Mouse (Mus musculus): ENCODE measurements around the gene Klhl12.

The Klhl12 gene

DNA sequence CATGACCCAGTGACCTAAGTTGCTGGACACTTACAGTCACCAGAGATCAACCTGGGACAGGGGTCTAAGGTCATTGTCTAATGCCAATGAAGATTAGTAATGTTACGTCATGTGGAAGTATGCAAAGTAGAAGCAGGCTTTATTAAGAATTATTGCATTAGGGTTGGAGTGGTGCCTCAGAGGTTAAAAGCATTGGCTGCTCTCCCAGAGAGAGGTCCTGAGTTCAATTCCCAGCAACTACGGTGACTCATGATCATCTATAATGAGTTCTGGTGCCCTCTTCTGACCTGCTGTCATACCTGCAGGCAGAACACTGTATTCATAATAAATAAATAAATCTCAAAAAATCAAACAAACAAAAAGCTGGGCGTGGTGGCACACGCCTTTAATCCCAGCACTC, 5.1 kb upstream of the Klhl12 start:
- no peak for DNase-seq

DNA sequence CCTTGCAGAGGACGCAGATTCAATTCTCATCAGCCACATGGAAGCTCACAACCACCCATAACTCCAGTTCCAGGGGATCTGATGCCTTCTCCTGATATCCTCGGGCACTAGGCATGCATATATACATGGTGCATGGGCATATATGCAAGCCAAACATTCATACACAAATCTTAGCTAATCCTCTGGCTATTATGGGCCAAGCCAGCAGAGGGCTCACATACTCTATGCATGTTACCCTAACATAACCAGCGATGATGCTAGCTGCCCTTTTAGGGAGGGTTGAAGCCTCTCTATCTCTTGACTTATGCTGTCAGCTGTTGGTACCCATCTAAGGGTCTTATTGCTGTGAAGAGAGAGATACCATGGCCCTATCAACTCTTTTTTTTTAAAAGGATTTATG, 4.3 kb upstream of the Klhl12 start:
- DNase-seq, result peak; percentile 53

DNA sequence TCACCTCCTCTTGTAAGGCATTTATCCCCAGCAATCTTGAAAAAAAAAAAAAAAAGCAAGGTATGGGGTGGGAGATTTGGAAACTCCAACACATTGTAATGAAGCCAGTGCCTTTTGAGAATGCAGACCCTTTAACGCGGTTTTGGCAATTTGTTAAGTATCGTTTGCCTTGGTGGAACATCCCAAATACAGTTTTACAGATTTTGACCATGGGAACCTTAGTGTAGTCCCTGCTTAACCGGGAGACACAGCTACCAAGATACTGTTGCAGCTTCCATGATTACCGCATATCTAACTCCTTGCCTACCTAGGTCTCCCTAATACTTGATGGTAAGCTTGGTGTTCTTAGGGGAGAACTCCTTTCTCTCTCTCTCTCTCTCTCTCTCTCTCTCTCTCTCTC, 729 bp downstream of the Klhl12 start:
- no peak for DNase-seq

DNA sequence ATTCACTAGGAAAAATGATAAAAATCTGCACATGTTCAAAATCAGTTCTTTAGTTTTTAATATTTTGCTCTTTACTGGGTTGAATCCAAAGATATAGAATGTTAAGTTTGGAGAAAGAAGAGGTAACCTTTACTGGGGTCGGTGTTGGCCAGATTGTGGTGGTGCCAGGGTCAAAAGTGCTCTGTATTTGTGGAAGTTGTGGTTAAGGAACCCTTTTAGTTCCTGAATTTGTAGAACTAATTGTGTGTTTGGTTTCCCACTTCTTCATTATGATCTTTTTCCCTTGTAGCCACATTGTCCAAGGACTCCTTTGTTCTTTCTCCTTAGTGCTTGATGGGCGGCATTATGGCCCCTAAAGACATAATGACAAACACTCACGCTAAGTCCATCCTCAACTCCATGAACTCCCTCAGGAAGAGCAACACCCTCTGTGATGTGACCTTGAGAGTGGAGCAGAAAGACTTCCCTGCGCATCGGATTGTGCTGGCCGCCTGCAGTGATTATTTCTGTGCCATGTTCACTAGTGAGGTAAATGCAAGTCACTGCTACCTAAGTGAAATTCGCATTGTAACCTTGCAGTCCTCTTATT, 2.9 kb downstream of the Klhl12 start:
- no peak for DNase-seq

DNA sequence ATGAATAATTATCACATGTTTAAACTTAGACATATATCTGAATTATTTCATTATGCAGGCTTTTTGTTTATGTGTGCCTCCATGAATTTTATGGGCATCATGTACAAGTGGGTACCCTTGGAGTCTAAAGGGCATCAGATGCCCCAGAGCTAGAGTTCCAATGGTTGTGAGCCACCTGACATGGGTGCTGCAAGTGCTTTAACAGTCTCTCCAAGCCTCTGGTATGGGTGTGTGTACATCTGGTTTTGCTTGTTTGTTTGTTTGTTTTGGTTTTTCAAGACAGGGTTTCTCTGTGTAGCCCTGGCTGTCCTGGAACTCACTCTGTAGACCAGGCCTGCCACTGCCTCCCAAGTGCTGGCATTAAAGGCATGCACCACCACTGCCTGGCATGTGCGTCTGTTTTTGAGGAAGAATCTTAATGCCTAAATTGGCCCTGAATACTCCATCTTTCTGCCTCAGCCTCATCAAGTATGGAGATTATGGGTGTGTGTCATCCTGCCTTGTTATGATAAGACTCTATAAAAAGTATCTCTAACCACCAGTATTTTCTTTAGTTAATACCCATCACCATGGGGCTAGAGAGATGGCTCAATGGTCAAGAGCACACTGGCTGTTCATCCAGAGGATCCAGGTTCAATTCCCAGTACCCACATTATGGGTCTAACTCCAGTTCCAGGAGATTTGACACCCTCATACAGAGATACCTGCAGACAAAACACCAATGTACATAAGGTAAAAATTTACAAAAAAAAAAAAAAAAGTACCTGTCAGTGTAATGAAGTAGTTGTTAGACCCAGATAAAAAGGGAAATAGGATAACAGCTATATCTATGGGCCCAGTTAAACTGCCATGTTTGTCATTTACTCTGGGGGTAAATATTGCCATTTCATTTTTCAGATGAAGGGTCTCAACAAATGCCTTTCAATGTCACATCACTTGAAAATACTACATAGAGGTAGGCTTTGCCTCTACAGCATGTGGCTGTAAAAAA, 5.3 kb downstream of the Klhl12 start:
- no peak for DNase-seq

DNA sequence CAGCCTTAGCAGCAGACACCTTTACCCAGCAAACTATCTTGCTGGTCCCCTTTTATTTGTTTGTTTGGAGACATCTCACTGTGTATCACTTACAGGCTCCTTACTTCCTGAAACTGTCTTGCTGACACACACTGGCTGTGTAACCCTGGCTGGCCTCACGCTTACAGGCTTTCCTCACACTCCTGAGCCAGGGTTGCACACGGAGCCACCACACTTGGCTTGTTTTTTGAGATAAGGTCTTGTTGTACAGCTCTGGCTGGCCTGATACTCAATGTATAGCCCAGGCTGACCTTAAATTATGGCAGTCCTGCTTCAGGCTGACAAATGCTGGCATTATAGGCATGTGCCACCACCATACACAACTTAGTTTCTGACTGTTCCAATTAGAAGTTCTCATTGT, 29.3 kb downstream of the Klhl12 start:
- DNase-seq, result no peak

DNA sequence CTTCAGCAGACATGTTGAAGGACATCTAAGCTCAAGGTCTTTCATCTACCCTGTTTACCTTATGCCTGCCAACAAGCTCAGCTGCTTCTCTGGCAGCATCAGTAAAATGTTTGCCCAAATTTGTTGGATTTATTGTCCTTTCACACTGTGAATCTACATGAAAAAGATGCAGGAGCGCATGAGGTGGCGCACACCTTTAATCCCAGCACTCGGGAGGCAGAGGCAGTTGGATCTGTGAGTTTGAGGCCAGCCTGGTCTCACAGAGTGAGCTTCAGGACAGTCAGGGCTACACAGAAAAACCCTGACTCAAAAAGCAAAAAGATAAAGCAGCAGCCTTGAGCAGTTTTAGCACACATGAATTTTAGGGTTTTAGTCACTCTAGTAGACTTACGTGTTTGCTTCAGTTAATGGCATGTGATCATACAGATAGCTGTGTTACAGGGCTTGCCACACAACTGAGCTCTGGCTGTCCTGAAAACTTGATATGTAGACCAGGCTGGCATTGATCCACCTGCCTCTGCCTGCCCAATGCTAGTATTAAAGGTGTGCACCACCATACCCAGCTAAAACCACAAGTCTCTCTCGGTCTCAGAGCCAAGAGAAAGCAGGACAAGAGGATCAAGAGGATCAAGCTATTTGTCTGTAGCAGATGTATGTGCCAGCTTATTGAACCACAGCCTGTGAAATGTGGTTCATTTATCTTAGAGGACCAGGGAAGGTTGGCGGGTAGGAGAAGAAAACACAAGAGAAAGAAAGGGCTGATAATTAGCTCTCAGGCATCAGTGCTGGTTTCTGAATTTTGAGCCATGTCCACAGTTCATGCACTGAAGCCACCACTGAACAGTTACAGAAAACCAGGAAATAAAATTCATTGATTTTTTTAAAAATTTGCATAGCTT, 35.8 kb downstream of the Klhl12 start:
- no peak for DNase-seq

DNA sequence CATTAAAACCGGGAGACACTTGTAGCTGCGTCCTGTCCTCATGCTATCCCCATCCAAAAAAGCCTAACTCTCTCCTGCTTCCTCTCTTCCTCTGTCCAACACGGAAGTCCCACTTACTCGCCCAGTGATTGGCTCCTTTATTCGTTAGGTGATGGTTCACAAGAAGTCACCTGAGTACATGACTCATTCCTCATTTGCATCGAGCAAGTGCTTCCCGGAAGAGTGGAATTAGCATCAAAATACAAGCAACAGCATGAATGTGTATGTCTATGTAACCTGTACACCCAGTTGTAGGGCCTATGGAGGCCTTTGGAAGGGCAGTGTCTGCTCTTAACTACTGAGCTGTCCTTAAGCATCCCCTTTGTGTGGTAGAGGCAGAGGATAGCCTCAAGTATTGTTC, 36.9 kb downstream of the Klhl12 start:
- DNase-seq, result no peak

DNA sequence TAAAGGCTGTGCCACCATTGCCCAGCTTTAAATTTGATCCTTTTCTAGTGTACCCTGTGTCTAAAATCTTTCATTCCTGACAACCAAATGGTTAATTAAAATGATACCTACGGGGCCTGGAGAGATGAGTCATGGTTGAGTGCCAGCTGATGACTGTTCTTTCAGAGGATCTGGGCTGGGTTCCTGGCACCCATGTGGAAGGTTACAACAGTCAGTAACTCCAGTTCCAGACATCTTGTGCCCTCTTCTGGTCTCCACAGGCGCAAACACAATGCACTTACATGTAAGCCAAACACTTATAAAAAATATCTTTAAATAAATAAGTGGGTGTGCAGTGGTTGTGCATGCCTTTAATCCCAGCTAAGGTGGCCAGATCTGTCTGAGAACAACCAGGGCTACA, 38.2 kb downstream of the Klhl12 start:
- DNase-seq, result no peak

DNA sequence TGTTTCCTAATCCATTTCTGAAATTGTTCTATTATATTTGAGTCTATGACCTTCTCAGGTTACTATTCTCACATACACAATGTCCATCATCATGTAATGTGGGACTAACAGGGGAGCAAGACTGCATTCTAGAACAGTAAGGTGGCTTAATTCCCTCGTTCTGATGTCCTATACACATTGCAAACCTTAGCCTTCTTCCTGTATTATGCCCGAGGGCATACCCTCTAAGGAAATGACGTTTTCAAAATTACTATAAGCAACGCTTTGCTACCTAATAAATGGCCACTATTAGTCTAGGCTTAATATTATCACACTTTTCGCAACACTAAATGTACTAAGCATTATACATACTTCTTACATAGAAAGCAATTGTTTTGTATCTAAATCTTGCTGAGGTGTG, 38.6 kb downstream of the Klhl12 start:
- DNase-seq, result no peak

DNA sequence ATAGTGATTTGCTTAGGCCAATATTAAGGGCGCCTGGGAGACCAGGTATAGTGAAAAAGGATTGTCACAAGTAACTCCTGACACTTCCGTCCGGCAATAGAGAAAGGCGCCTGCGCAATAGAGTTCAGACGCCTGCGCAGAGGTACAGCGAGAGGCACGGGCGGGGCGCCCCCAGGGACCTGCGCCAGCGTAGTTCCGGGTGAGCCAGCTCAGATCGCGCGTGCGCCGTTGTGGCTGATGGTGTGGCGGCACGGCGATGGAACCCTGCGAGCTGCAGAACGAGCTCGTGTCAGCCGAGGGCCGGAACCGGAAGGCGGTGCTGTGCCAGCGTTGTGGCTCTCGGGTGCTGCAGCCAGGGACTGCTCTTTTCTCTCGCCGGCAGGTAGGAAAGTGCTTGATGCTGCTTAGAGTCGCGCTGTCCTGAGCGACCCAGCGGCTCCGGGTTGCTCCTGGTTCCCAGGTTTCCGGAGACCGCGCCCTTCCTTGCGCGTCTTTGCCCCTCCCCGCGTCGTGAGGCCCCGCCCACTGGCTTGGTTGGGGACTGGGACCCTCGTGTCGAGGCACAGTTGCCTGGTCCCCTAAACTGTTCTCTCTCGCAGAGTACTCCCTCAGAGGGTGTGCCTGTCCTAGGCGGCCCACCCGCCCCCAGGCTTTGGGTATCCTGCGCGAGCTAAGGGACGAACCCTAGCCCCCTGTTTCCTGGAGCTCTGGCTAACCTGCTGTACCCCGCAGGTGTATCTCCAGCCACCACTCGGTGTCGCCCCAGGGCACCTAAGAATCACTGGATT, 39.3 kb downstream of the Klhl12 start, which contains the start of gene Rabif:
TSS of gene Rabif (plus strand) at position 221 of the 788 bp plus-strand sequence.
- DNase-seq, result peak; percentile 99

DNA sequence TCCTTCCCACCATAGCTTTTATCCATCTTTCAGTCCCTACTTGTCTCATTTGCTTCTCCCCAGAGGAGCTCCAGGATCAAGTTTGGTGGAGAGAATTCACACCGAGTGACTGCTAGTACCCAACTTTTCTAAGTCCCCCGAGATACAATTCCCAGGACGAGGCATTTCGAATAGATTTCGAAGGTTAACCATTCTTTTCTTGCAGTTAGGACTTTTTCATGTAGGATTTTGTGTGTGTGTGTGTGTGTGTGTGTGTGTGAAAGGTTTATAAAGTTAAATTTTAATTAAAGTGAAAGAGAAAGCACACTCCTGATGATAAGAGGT, 39.8 kb downstream of the Klhl12 start:
- DNase-seq, result no peak

DNA sequence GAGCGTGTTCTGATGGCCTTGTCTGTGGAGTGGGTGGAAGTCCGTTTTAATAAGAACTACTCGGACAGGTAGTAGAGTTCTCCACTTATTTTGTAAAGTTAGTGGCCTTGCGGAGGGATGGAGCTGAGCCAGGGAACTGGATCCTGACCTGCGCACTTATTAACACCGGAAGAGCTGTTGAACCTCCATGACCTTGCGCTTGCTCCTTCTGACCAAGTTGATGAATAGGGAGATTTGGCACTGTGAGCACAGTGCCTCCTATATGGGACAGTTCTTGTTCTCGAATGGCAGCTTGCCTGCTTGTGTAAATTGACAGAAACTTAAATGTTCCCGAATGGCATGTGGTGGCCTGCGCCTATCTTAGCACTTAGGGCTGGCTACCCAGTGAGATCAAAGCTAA, 40.7 kb downstream of the Klhl12 start:
- no peak for DNase-seq

DNA sequence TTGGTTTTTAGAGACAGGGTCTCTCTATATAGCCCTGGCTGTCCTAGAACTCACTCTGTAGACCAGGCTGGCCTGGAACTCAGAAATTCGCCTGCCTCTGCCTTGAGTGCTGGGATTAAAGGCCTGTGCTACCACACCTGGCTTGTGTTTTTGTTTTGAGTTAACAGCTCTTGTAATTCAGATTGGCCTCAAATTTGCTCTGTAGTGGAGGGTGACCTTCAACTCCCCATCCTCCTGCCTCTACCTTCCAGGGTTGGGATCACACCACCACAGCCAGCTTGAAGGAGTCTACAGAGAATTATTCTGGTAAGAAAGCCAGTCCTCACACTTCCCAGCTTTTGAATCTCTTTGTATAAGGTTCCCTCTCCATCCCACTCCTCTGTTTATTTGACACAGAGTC, 45.6 kb downstream of the Klhl12 start:
- DNase-seq, result no peak

DNA sequence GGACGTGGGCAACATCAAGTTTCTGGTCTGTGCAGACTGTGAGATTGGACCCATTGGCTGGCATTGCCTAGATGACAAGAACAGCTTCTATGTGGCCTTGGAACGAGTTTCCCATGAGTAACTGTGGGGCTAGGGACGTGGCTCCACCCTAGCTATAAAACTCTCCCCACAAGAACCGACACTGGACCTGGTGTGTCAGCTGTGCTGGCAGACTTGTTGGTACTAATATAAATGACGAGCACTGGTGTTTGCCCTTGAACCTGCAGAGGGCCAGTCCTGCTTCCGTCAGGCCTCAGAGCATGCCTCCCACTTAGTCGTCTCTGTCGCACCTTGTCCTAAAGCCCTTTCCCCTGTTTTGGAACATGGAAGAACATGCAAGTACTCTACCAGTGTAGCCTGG, 50.9 kb downstream of the Klhl12 start:
- no peak for DNase-seq

DNA sequence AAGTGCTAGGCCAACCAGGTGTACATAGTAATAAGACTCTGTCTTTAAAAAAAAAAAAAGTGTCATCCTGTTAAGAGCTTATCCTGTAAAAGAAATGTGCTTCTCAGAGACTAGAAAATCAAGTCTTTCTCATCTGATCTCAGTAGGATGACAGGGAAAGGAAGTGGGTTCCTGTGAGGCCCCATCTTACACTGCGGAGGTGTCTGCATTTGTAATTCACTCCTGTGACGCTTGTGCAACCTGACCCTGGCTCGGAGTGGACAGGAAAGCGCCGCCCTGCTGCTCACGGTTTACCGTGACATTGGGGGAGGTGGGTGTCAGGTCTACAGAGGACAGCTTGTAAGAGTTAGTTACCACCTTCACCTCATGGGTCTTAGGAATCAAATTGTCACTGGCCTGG, 54.7 kb downstream of the Klhl12 start:
- no peak for DNase-seq

DNA sequence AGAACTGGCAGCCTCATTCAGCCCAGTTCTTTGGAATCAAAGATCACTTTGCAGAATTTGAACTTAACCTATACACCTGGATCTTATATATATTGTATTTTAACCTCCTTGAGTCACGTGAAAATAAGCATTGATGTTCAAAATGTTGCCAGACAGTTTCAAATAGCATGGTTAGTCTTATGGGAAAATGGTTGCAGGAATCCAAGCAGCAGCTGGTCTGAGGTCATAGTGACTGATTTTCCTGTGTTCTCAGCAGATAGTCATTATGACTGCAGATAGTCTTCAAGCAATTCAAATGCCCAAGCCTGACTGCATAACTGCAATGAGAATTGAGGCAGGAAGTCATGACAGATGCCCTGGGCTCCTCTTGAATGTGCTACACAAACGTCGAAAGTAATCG, 56.9 kb downstream of the Klhl12 start:
- no peak for DNase-seq

DNA sequence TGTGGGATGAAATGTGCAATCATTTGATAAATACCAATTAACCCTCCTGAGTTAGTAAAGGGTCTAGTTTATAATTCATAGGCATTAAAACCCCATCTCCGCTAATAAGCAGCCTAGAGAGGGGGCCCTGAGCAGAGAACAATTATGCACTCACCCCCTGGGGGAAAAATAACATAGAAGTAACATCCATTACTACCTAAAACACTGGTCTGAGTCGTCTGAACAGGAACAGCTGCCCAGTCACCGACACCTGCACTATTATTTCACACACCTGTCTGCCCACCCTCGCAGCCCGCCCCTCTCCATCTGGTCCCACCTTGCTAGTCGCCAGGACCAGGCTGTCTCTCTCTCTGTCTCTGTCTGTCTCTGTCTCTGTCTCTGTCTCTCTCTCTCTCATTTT, 57.3 kb downstream of the Klhl12 start:
- no peak for DNase-seq

DNA sequence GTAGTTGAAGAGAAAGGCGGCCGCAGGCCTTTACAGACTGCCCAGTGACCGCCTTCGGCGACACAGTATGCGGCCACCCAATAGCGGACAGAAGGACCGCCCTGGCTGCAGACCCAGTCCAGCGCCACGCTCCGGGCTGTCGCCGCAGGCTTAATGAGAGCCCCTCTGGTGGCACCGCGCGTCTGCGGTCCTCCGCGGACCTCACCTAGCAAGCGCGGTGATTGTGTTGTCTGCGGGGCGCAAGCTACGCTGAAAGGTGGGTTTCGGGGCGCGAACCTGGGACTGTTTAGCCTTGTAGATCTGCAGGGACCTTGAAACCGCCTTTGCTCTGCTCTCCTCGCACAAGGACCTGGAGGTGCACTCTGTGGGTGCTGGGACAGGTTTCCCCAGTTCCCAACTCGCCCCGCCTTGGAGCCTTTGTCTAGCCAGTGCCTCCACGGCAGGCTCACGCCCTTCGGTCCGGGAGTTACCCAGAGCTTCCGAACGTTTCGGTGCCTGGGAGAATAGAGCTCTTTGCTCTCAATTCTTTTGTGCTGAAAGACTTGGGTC, 58.1 kb downstream of the Klhl12 start:
- DNase-seq, result peak; percentile 47

DNA sequence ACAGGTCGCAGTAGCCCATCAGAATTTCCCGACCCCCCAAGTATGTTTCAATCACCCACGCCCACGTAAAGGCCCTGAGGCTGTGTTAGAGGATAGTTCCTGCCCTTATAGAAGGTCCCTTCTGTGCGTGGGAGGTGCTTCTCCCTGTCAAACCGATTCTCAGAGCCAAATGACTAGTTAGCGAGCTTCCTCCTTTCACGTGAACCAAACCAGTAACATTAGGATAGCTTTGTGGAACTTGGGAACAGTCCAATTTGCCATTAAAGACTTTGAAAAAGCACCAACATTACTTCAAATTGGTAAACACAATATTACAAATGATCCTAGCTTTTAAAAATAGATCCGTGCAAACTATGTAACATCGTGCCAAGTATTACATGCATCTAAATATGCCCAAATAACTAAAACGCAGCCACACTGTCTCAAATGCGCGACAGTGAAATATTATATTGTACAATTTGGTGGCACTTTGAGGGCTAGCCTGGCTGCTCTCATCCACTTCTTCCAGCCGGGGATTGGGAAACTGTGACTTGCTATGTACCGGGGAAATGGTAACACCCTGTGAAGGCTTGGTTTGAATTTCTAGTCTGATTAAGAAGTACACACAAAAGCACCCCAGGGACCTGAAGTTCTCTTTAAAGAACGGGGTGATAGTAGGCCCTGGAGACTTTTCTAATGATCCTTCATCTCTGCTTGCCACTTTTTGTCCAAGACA, 58.7 kb downstream of the Klhl12 start:
- peak; percentile 19 for DNase-seq

DNA sequence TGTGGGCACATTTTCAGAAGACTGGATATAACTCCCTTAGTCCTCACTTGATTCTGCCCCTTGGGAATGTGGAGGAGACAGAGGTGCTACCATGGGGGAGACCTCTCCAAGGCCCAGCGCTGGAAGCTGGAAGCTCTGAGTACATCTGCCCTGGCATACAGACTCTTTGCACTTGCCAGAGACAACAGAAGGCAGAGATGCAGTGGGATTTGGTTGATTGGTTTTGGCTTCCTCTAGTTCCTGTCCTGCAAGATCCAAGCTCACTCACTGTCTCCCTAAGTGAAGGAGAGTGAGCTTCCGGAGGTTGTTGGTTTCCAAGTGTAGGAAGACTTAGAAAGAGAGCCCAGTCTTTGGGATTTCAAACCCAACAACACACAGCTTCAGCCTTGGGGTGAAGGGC, 60.6 kb downstream of the Klhl12 start:
- no peak for DNase-seq

Data from lung, postnatal 14 days (tissue).